Mouse (Mus musculus): ENCODE data around the gene Plekha4. TPM values are rescaled to one million over a fixed set of nuclear protein-coding genes. Genes with fewer than 3 reads are reported as not detected.
A peak's percentile ranks its signal among the peaks of the same experiment; 100 is the strongest.

Gene Plekha4
- polyA plus RNA-seq, 1 experiment from 2014 or later: 0.70 TPM

DNA sequence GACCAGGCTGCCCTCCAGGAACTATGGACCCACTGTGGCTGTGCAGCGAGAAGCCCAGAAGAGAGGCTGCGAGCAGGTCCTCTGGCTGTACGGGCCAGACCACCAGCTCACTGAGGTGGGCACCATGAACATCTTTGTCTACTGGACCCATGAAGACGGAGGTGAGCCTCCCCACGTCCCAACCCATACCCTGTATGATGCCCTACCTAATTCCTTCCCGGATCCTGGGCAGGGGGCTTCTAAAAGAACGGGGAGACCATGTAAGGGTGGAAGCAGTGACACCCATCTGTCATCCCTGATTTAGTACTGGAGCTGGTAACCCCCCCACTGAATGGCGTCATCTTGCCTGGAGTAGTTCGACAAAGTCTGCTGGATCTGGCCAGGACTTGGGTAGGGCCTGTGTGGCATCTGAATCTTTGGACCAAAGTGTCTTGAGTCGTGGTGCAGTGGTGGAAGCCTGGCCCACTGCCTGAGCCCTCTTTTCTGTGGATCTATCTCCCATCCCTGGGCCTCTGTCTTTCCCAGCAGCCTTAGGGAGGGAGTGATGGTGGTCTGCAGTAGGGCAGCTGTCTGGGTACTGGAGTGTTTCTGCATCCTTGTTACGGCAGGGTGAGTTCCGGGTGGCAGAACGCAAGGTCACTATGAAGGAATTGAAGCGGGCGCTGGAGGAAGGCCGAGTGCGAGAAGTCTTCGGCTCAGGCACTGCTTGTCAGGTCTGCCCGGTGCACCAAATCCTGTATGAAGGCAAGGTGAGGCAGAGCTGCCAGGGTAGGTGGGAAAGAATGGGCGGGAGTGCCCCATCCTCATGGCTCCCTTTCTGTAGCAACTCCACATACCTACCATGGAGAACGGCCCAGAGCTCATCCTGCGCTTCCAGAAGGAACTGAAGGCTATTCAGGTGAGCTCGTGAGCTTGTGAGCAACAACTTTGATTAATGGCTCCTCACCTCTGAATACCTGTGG lies 61.8 kb downstream of the Plekha4 start:
- ATAC-seq (ENCODE audit: low FRiP score, low read depth): no peak
- Histone ChIP-seq H3K27me3 (no peaks in the 10 kb centered on the region), H3K27ac (replicated peaks) (no peak overlapping the region), H3K4me3 (no peak overlapping the region), H3K36me3 (peaks cover 18% of the 10 kb centered on the region), H3K9ac (replicated peaks) (no peak overlapping the region), H3K9me3 (no peaks in the 10 kb centered on the region), H3K4me1 (0 out of 2 replicates have a peak, but pooled peaks cover 3% of the 10 kb centered on the region), H3K4me2 (replicated peaks) (peak overlapping the region; percentile 5; the same call in 1 of the 2 replicates)
- 93% methylated on average over 23 of the region's 23 CpGs for WGBS

DNA sequence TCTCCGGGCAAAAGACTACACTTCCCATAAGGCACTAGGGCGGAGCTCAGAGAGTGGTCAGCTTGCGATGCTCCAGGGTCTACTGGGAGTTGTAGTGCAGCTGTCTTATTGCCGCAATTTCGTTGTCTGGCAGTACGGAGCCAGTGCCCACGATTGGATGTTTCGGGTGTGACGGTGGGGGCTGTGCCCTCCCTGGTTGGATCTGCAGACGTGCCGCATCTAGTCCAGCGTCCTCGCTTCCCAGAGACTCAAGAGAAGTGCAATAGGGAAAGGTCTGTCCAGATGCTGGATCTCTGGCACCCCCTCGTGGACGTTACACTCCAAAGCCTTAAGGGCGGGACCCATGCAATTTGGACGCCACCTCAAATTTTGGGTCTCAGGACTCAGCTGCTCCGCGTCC lies 63.0 kb downstream of the Plekha4 start:
- no peaks in the 10 kb centered on the region for H3K9me3 ChIP-seq
- 0 out of 2 replicates have a peak, but pooled peaks cover 3% of the 10 kb centered on the region for H3K4me1 ChIP-seq
- no peaks in the 10 kb centered on the region for H3K27me3 ChIP-seq
- peak overlapping the region; percentile 35 for H3K4me3 ChIP-seq
- WGBS: 5% methylated on average over 19 of the region's 19 CpGs
- ATAC-seq (ENCODE audit: low FRiP score, low read depth): peak; percentile 97
- H3K9ac ChIP-seq (replicated peaks): 0 out of 2 replicates have a peak overlapping the region, but pooled peaks have one; percentile 24
- H3K27ac ChIP-seq (replicated peaks): peak overlapping the region; percentile 63; the same call in 1 of the 2 replicates
- H3K36me3 ChIP-seq: peaks cover 18% of the 10 kb centered on the region
- peak overlapping the region; percentile 54 for H3K4me2 ChIP-seq (replicated peaks)

DNA sequence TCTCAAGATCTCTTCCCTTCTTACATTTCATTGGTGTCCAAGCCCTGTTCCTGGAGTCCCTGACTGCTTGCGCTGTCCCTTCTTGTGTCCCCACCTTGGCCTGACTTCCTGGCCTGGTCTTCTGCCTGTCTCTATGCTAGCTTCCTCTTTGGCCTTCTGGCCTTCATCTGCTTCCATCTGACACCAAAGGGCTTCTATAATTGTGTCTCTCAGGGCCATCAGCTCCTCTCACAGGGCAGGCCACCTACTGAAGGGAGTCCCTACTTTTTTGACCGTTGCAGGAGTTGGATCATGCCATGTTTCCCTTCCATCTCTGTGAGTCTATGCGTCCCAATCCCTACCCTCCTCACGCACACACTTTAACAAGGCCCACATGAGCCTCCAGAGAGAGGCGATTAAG lies 63.8 kb downstream of the Plekha4 start:
- Histone ChIP-seq H3K36me3 (peaks cover 15% of the 10 kb centered on the region), H3K9ac (replicated peaks) (0 out of 2 replicates have a peak overlapping the region, but pooled peaks have one; percentile 24), H3K27me3 (no peaks in the 10 kb centered on the region), H3K4me2 (replicated peaks) (no peak overlapping the region), H3K4me1 (0 out of 2 replicates have a peak, but pooled peaks cover 3% of the 10 kb centered on the region), H3K4me3 (no peak overlapping the region), H3K27ac (replicated peaks) (no peak overlapping the region), H3K9me3 (no peaks in the 10 kb centered on the region)
- 96% methylated on average over 5 of the region's 5 CpGs for WGBS
- no peak for ATAC-seq (ENCODE audit: low FRiP score, low read depth)

DNA sequence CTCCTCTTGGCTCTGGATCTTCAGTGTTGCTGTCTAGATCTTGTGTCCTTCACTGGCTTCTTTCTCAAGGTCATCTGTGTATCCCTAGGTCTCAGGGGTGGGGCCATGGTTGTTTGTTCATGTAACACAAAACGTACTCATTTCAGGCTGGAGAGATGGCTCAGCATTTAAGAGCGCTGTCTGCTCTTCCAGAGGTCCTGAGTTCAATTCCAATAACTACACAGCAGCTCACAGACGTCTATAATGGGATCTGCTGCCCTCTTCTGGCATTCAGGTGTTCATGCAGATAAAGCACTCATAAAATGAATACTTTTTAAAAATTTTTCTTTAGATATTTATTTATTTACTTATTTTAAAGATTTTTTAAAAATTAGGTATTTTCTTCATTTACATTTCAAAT lies 64.7 kb downstream of the Plekha4 start:
- no peaks in the 10 kb centered on the region for H3K9me3 ChIP-seq
- H3K4me2 ChIP-seq (replicated peaks): no peak overlapping the region
- no peaks in the 10 kb centered on the region for H3K27me3 ChIP-seq
- 72% methylated on average over 3 of the region's 3 CpGs for WGBS
- peaks cover 5% of the 10 kb centered on the region for H3K36me3 ChIP-seq
- no peak overlapping the region for H3K27ac ChIP-seq (replicated peaks)
- no peak for ATAC-seq (ENCODE audit: low FRiP score, low read depth)
- H3K4me1 ChIP-seq: 0 out of 2 replicates have a peak, but pooled peaks cover 3% of the 10 kb centered on the region
- H3K4me3 ChIP-seq: no peak overlapping the region
- no peak overlapping the region for H3K9ac ChIP-seq (replicated peaks)

DNA sequence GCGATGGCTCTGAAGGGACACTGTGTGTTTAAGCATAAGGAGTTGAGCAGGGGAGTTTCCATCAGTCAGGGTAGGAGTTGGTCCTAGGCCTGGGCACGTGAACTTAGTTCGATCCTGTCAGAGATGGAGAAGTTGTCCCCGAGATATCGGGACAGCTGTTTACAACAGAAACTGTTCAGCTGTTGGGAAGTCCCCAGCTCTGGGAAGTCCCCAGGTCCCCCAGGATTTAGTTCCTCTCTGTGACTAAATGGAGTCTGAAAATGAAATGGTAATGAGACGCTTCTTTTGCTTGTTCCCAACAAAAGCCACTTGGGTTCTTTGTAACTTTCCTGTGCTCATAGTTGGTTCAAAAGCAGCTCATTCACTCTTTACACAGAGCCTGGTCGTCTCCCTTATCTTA lies 65.8 kb downstream of the Plekha4 start:
- no peak overlapping the region for H3K27ac ChIP-seq (replicated peaks)
- H3K4me2 ChIP-seq (replicated peaks): no peak overlapping the region
- no peak overlapping the region for H3K4me3 ChIP-seq
- H3K9me3 ChIP-seq: no peaks in the 10 kb centered on the region
- 80% methylated on average over 7 of the region's 7 CpGs for WGBS
- H3K9ac ChIP-seq (replicated peaks): no peak overlapping the region
- no peaks in the 10 kb centered on the region for H3K27me3 ChIP-seq
- ATAC-seq (ENCODE audit: low FRiP score, low read depth): no peak
- H3K36me3 ChIP-seq: no peaks in the 10 kb centered on the region; the same call in 1 of the 2 replicates
- 0 out of 2 replicates have a peak, but pooled peaks cover 3% of the 10 kb centered on the region for H3K4me1 ChIP-seq

DNA sequence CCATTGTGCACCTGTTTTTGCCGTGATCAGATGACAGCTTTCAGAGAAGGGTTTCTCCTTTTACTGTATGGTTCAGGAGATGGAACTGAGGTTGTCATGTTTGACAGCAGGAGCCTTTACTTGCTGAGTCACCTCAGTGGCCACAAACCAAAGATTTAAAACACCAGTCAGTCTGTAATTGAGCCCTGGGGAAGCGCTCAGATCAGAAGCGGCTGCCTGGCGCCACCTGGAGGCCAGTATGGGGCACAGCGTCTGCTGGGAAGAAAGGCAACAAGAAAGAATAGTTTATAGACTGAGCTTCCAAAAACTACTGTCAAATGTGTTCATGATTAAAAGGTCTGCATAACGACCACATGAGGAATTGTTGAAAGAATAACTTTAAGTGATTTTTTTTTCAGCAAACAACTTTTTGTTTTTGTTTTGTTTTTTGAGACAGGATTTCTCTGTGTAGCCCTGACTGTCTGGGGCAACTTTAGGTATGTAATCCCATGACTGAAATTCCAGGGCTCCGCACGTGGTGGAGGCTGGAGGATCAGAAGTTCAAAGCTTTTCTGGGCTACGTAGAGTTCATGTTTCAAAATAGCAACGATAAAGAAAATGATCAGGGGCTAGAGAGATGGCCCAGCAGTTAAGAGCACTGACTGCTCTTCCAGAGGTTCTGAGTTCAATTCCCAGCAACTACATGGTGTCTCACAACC lies 67.1 kb downstream of the Plekha4 start:
- Histone ChIP-seq H3K4me1 (0 out of 2 replicates have a peak, but pooled peaks cover 3% of the 10 kb centered on the region), H3K9me3 (no peaks in the 10 kb centered on the region), H3K9ac (replicated peaks) (no peak overlapping the region), H3K27me3 (no peaks in the 10 kb centered on the region), H3K27ac (replicated peaks) (no peak overlapping the region), H3K4me3 (no peak overlapping the region), H3K4me2 (replicated peaks) (no peak overlapping the region), H3K36me3 (no peaks in the 10 kb centered on the region)
- ATAC-seq (ENCODE audit: low FRiP score, low read depth): no peak
- WGBS: 29% methylated on average over 10 of the region's 10 CpGs

DNA sequence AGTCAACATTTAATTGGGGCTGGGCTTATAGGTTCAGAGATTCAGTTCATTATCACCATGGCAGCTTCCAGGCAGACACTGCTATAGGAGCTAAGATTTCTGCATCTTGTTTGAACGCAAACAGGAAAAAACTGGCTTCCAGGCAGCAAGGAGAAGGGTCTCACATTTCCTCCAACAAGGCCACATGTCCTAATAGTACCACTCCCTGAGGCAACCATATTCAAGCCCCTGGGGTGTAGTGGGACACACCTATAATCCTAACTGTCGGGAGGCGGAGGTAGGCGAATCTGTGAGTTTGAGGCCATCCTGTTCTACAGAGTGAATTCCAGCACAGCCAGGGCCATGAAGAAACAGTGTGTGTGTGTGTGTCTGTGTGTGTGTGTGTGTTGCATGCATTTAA lies 69.0 kb downstream of the Plekha4 start:
- H3K27ac ChIP-seq (replicated peaks): no peak overlapping the region
- H3K9ac ChIP-seq (replicated peaks): no peak overlapping the region
- no peak overlapping the region for H3K4me2 ChIP-seq (replicated peaks)
- 81% methylated on average over 4 of the region's 4 CpGs for WGBS
- ATAC-seq (ENCODE audit: low FRiP score, low read depth): no peak
- H3K36me3 ChIP-seq: no peaks in the 10 kb centered on the region
- H3K27me3 ChIP-seq: no peaks in the 10 kb centered on the region
- H3K4me3 ChIP-seq: no peak overlapping the region
- no peaks in the 10 kb centered on the region for H3K4me1 ChIP-seq
- no peaks in the 10 kb centered on the region for H3K9me3 ChIP-seq

DNA sequence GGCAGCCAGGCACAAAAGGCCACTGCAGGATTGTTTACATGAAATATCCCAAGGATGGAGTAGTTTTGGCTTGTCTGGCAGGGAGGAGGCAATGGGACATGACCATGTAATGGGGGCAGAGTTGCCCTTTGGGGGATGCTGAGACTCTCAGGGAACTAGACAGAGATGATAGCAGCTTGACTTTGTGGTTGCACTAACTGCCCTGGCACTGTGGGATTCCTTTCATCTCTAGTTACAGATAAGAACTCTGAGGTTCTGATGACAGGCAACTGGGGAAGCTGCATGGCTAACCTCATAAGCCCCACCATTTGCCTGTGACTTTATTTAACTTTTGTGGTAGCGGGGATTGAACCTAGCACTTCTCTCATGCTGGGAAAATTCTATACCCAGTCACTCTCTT lies 70.0 kb downstream of the Plekha4 start:
- Histone ChIP-seq H3K36me3 (no peaks in the 10 kb centered on the region), H3K9ac (replicated peaks) (no peak overlapping the region), H3K4me3 (no peak overlapping the region), H3K4me2 (replicated peaks) (no peak overlapping the region), H3K27me3 (no peaks in the 10 kb centered on the region; the same call in 1 of the 2 replicates), H3K27ac (replicated peaks) (no peak overlapping the region), H3K9me3 (no peaks in the 10 kb centered on the region), H3K4me1 (no peaks in the 10 kb centered on the region)
- no peak for ATAC-seq (ENCODE audit: low FRiP score, low read depth)
- 88% methylated on average over 1 of the region's 1 CpGs for WGBS

DNA sequence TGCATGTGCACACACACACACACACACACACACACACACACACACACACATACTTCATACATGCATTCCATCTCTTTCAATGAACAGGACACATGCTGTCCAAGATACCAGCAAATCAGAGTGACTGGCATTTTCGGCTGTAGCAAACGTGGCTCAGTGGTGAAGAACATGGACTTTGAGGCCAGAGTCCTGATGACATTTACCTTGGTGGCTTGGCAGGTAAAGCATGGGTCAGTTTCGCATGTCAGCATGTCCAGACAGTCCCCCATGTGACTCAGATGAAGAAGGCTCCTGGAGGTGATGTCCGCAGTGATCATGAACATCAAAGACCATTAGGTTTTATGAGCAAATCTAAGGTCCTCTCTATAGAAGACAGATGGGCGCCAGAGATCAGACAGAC lies 70.9 kb downstream of the Plekha4 start:
- Histone ChIP-seq H3K36me3 (no peaks in the 10 kb centered on the region), H3K27ac (replicated peaks) (no peak overlapping the region), H3K4me2 (replicated peaks) (no peak overlapping the region), H3K27me3 (no peaks in the 10 kb centered on the region; the same call in 1 of the 2 replicates), H3K4me1 (no peaks in the 10 kb centered on the region), H3K9me3 (no peaks in the 10 kb centered on the region), H3K9ac (replicated peaks) (no peak overlapping the region), H3K4me3 (no peak overlapping the region)
- ATAC-seq (ENCODE audit: low FRiP score, low read depth): no peak
- WGBS: 88% methylated on average over 5 of the region's 5 CpGs

DNA sequence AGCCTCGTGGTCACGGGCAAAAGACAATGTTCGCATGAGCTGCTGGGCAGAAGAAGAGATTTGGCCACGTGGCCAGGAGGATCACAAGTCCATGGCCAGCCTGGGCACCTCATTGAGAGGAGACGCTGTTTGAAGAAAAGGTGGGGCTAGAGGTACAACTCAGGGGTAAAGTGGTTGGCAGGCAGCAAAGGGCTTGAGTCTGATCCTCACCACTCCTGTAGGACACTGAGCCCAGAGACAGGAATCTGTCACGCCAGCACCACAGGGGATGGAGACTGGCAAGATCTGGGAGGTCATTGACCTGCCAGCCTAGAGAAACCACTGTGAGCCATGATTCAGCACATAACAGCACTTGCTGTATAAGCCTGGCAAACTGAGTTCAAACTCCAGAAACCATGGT lies 71.4 kb downstream of the Plekha4 start:
- Histone ChIP-seq H3K36me3 (no peaks in the 10 kb centered on the region), H3K4me3 (no peak overlapping the region), H3K27me3 (no peaks in the 10 kb centered on the region; the same call in 1 of the 2 replicates), H3K9me3 (no peaks in the 10 kb centered on the region), H3K4me1 (no peaks in the 10 kb centered on the region), H3K27ac (replicated peaks) (no peak overlapping the region), H3K9ac (replicated peaks) (no peak overlapping the region), H3K4me2 (replicated peaks) (no peak overlapping the region)
- ATAC-seq (ENCODE audit: low FRiP score, low read depth): no peak
- 88% methylated on average over 6 of the region's 6 CpGs for WGBS

DNA sequence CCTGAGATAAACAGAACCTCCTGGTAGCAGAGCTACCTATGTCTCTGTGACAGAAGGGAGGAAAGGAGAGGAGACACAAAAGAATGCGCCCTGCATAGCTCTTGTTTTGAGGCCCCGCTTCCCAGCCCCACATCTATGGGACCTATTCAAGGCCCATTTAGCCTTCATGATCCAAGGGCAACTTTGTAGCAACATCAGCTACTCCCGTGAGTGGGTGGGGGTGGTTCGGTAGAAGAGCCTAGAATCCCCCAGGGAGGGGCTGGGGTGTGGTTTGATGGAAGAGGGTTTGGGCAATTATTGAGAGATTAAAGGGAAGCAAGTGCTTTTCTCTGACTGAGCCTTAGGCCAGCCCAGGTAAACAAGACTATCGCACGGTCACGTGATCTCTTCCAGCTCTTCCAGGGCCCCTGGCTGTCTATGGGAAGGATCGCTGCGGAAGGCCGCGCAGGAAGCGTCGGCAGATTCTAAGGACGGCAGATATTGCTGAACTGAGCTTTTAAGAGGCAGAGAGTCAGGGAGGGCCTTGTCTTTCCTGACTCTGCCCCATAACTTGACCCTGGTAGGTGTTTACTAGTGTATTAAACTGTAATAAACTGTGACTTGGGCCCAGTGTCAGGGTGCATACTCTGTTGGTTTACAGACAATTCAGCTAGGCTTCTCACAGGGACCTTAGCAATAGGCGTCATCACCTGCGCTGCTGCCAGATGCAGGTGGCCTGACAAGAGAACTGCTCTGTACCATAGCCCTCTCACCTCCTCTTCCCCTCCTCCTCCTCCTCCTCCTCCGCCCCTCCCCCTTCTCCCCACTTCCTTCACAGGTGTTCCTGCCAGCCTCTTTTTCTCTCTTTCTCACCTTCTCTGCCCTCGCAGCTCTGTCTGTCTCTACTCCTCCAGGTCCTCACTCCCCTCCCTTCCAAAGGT lies 73.1 kb downstream of the Plekha4 start:
- H3K9me3 ChIP-seq: no peaks in the 10 kb centered on the region
- no peak overlapping the region for H3K9ac ChIP-seq (replicated peaks)
- no peak for ATAC-seq (ENCODE audit: low FRiP score, low read depth)
- H3K27me3 ChIP-seq: no peaks in the 10 kb centered on the region; the same call in 1 of the 2 replicates
- H3K4me3 ChIP-seq: no peak overlapping the region
- H3K4me1 ChIP-seq: no peaks in the 10 kb centered on the region
- no peak overlapping the region for H3K27ac ChIP-seq (replicated peaks)
- H3K36me3 ChIP-seq: no peaks in the 10 kb centered on the region
- H3K4me2 ChIP-seq (replicated peaks): no peak overlapping the region
- 44% methylated on average over 17 of the region's 18 CpGs for WGBS

All from midbrain, embryonic 12.5 days (tissue).